Mouse (Mus musculus): Measurements from ENCODE around the gene Prl7a1.

The Prl7a1 gene

GRCm38 (mm10) chr13:27642393-27642792, at the start of gene Prl7a1:
Gene Prl7a1 (minus strand): TSS chr13:27642493.
- DNase-seq = no peak

- DNase-seq = no peak
These were observed 25.6 kb upstream of the Prl7a1 start, which contains the start of gene Prl7a2 for GRCm38 (mm10) chr13:27667936-27668335. Gene Prl7a2 (minus strand): TSS chr13:27668036.

- no peak for DNase-seq
These were observed 18.5 kb upstream of the Prl7a1 start for GRCm38 (mm10) chr13:27660747-27661146.

- DNase-seq = no peak
These were observed 31.8 kb downstream of the Prl7a1 start, which contains the start of gene Prl7b1 for GRCm38 (mm10) chr13:27610482-27610881. Gene Prl7b1 (minus strand): TSS chr13:27610582.
